Mouse (Mus musculus): ENCODE measurements around the gene Gm3755.
"Not testable (repeated sequence)": the region's sequence is repeated elsewhere in the genome, so short reads cannot be mapped to it uniquely, and the experiment has no call there.

Gene Gm3755

GRCm38 (mm10) chr14:7450817-7451216 is at the start of gene Gm3755:
Gene Gm3755, minus strand, starts transcription at chr14:7450917.
- not testable (repeated sequence) for DNase-seq (ENCODE audit: low spot score)

- DNase-seq (ENCODE audit: low spot score): not testable (repeated sequence)
Observed at GRCm38 (mm10) chr14:7488731-7489130, 38.0 kb upstream of the Gm3755 start.

- not testable (repeated sequence) for DNase-seq (ENCODE audit: low spot score)
Observed at GRCm38 (mm10) chr14:7483662-7484061, 32.9 kb upstream of the Gm3755 start, which contains the start of gene Gm3752. Gene Gm3752, minus strand, starts transcription at chr14:7483762.

- not testable (repeated sequence) for DNase-seq (ENCODE audit: low spot score)
Observed at GRCm38 (mm10) chr14:7422496-7422895, 28.2 kb downstream of the Gm3755 start.
